Mouse (Mus musculus) liver, embryonic 11.5 days (tissue): ENCODE measurements around the gene Cntn1. TPM values are rescaled to one million over a fixed set of nuclear protein-coding genes. Genes with fewer than 3 reads are reported as not detected.

ENCODE experiments used
- ATAC-seq: fragments of 200-750 bp; cut with Nextera tagmentation; replicated peaks from 2 replicates; pipeline ENCODE4 v1.8.0; 2017; ENCODE audit warnings: moderate number of reproducible peaks, mild to moderate bottlenecking, moderate TSS enrichment, moderate library complexity; ENCODE audit not compliant: low FRiP score
- DNase-seq: peaks from one replicate; pipeline ENCODE4 v3.0.0-alpha.2; 2017; ENCODE audit warnings: low spot score
- H3K27ac ChIP-seq: fragments of 300-500 bp; sonication (generic); 2 replicates; pipeline ENCODE4 v1.5.1; 2014; ENCODE audit warnings: mild to moderate bottlenecking, low read depth, low read length, control low read depth
- H3K27me3 ChIP-seq: fragments of 300-500 bp; sonication (generic); replicated peaks from 2 replicates; pipeline ENCODE4 v1.6.1; 2014; ENCODE audit warnings: low read length, mixed read lengths; ENCODE audit not compliant: control insufficient read depth, insufficient read depth
- H3K36me3 ChIP-seq: fragments of 300-500 bp; sonication (generic); 2 replicates; pipeline ENCODE4 v1.6.1; 2014; ENCODE audit warnings: mild to moderate bottlenecking, low read length, moderate library complexity, mixed read lengths; ENCODE audit not compliant: control insufficient read depth, insufficient read depth
- H3K4me1 ChIP-seq: fragments of 300-500 bp; sonication (generic); replicated peaks from 2 replicates; pipeline ENCODE4 v1.6.1; 2014; ENCODE audit warnings: low read length, mixed read lengths; ENCODE audit not compliant: control insufficient read depth, insufficient read depth
- H3K4me2 ChIP-seq: fragments of 300-500 bp; sonication (generic); 2 replicates; pipeline ENCODE4 v1.6.1; 2014; ENCODE audit warnings: mild to moderate bottlenecking, control low read depth, moderate library complexity
- H3K4me3 ChIP-seq: fragments of 300-500 bp; sonication (generic); 2 replicates; pipeline ENCODE4 v1.5.1; 2014; ENCODE audit warnings: low read depth, low read length, control low read depth
- H3K9ac ChIP-seq: fragments of 300-500 bp; sonication (generic); 2 replicates; pipeline ENCODE4 v1.6.1; 2014; ENCODE audit warnings: low read depth, low read length, control low read depth
- H3K9me3 ChIP-seq: fragments of 300-500 bp; sonication (generic); 2 replicates; pipeline ENCODE4 v1.6.1; 2016; ENCODE audit warnings: low read length, inconsistent platforms, mixed read lengths; ENCODE audit not compliant: control insufficient read depth
- polyA plus RNA-seq: library from polyadenylated mRNA; unstranded; fragments of >200 nt; fragmentation: Nextera tagmentation; extraction: Ambion mirVana; gene quantifications from 2 replicates; pipeline ENCODE4 v1.2.1, GENCODE M21; 2014

Cntn1 gene
- polyA plus RNA-seq, 1 experiment from 2014 or later: 0.12 TPM

DNA sequence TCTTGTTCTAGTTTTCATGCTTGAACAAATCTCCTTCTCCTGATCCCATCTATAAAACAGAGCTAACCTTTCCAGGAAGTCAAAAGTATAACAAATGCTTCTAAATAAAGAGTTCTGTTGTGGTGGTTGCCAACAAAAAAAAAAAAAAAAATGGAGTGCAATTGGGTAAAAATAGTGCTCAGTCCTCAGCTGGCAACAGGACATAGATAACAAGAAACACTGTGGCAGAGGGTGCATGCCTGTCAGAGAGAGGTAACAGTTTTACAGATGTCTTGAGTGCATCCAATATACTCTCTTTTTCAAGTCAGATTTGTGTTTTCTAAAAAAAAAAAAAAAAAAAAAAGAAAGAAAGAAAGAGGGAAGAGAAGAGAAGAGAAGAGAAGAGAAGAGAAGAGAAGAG is 313.6 kb downstream of the Cntn1 start:
- Histone ChIP-seq H3K27ac (no peak overlapping the region), H3K9ac (no peak overlapping the region), H3K27me3 (no peaks in the 10 kb centered on the region), H3K4me1 (no peaks in the 10 kb centered on the region), H3K4me2 (no peak overlapping the region), H3K36me3 (no peaks in the 10 kb centered on the region), H3K4me3 (no peak overlapping the region), H3K9me3 (no peaks in the 10 kb centered on the region)
- ATAC-seq (no peak), DNase-seq (no peak)

Other genes starting within 250 kb of the Cntn1 start
- 0.08 TPM in 1 of 2 replicates, not detected in the other for gene Smgc, start 212.9 kb upstream of the Cntn1 start, polyA plus RNA-seq